Mouse (Mus musculus) ES-E14 (cell line): Measurements from ENCODE around the gene Dlg5. TPM values are rescaled to one million over a fixed set of nuclear protein-coding genes. Genes with fewer than 3 reads are reported as not detected.

Experiments
- DNase-seq: peaks from one replicate; pipeline ENCODE4 v3.0.0-alpha.2; 2013; ENCODE audit warnings: low read depth, low spot score
- H3K27ac ChIP-seq: 2 replicates; pipeline ENCODE4 v1.5.1; 2012; ENCODE audit warnings: low read depth, mild to moderate bottlenecking, low read length, moderate library complexity, mixed read lengths; ENCODE audit not compliant: poor library complexity, insufficient read depth, severe bottlenecking
- H3K36me3 ChIP-seq: 2 replicates; pipeline ENCODE4 v1.6.1; 2012; ENCODE audit warnings: mild to moderate bottlenecking, low read length, moderate library complexity, mixed read lengths; ENCODE audit not compliant: control insufficient read depth, poor library complexity, insufficient read depth, severe bottlenecking
- H3K4me1 ChIP-seq, 2 experiments: fragments of 150-350 bp in 1 of 2; sonication (generic) in 1 of 2; 2 replicates each; pipeline ENCODE4 v1.6.1; 2012; ENCODE audit warnings: low read length in 2 of 2, mild to moderate bottlenecking in 1 of 2, mixed read lengths in 1 of 2; ENCODE audit not compliant: control insufficient read depth in 2 of 2, insufficient read depth in 2 of 2, poor library complexity in 1 of 2
- H3K4me3 ChIP-seq, 2 experiments: fragments of 150-350 bp in 1 of 2; sonication (generic) in 1 of 2; 2 replicates each; pipeline ENCODE4 v1.5.1; 2012; ENCODE audit warnings: low read length in 2 of 2, low read depth in 1 of 2, mild to moderate bottlenecking in 1 of 2, mixed read lengths in 1 of 2; ENCODE audit not compliant: insufficient read depth in 1 of 2, poor library complexity in 1 of 2, severe bottlenecking in 1 of 2
- H3K9ac ChIP-seq: 2 replicates; pipeline ENCODE4 v1.6.1; 2012; ENCODE audit warnings: low read depth, mild to moderate bottlenecking, low read length, mixed read lengths; ENCODE audit not compliant: poor library complexity, insufficient read depth, severe bottlenecking
- H3K9me3 ChIP-seq: fragments of 150-350 bp; sonication (generic); 2 replicates; pipeline ENCODE4 v1.6.1; 2012; ENCODE audit warnings: low read depth, mild to moderate bottlenecking, low read length; ENCODE audit not compliant: control insufficient read depth, insufficient read depth
- CHD2 ChIP-seq: IDR thresholded peaks from 2 replicates; pipeline ENCODE4 v1.6.1; 2014; ENCODE audit warnings: mild to moderate bottlenecking, low read depth, low read length, inconsistent platforms
- HCFC1 ChIP-seq: IDR thresholded peaks from 2 replicates; pipeline ENCODE4 v1.6.1; 2012; ENCODE audit warnings: low read length, inconsistent platforms, borderline replicate concordance; ENCODE audit not compliant: insufficient read depth
- MAFK ChIP-seq: IDR thresholded peaks from 2 replicates; pipeline ENCODE4 v1.6.1; 2014; ENCODE audit warnings: mild to moderate bottlenecking, low read depth, low read length, inconsistent platforms; ENCODE audit not compliant: insufficient read depth
- ZC3H11A ChIP-seq: IDR thresholded peaks from 2 replicates; pipeline ENCODE4 v1.6.1; 2012; ENCODE audit warnings: low read depth, mild to moderate bottlenecking, inconsistent platforms, low read length, borderline replicate concordance
- ZNF384 ChIP-seq: IDR thresholded peaks from 2 replicates; pipeline ENCODE4 v1.6.1; 2012; ENCODE audit warnings: low read depth, low read length, inconsistent platforms
- in situ Hi-C, 2 experiments: fragments of 600-800 bp; cut with MboI; formaldehyde crosslinking; loops; one replicate each; pipeline ENCODE4 v1.15.1; 2025; ENCODE audit warnings: low sequenced_read_pairs in 2 of 2, inconsistent platforms in 1 of 2; ENCODE audit not compliant: unreplicated experiment in 2 of 2
- total RNA-seq: library from RNA; depleted of rRNA; stranded (reverse); fragments of 300-350 nt; gene quantifications from 2 replicates; pipeline ENCODE4 v1.2.3, GENCODE M21; 2012; rRNA removed

Gene Dlg5
- 17.5 and 19.3 TPM in 2 replicates for total RNA-seq

DNA sequence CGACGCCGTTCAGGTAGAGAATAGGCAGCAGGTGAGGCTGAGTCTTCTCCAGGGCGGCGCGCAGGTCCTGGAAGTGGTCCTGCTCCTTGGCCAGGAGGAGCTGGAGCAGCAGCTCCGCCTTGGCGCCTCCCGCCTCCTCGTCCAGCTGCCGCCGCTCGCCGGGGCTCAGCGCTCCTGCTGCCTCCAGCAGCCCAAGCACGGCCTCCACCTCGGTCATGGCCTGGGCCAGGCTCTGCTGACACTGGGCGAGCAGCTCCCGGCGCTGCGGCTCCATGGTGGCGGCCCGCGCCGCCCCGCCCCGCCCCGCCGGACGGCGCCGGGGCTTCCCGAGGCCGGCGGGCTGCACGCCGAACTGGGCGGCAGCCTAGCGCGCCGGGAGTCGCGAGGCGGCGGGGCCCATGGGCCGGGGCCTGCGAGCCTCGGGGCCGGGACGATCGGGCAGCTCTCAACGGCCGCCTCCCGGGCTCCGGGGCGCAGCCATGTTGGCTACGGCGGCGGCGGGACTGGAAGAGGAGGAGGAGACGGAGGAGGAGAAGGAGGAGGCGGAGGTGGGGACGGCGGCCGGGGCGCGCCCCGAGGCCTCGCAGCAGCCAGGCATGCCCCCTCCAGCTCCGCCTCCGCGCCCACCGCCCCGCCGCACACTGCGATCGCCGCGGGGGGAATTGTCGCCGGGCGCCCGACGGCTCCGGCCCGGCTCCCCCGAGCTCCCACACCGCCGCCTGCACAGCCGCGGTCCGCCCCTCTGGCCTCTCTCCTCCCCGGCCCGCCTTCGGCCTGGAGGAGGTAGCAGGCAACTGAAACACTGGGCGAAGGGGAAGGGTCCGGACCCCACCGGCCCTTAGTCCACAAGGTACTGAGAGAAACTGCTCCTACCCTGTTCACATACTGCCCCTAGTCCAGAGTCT is at the start of gene Dlg5:
Dlg5 (minus strand) TSS at position 744 of the 905 bp plus-strand sequence.
- TF ChIP-seq ZC3H11A (no peak), CHD2 (no peak), HCFC1 (no peak), MAFK (no peak), ZNF384 (no peak)
- H3K9ac ChIP-seq: peak within 1 kb of the TSS; percentile 90
- H3K9me3 ChIP-seq: no peaks in the 10 kb centered on the region
- in situ Hi-C loops: no loop called here
- no peaks in the 10 kb centered on the region for H3K36me3 ChIP-seq
- DNase-seq: no peak
- 0 out of 4 replicates have a peak, but pooled peaks cover 0 to 2% of the 10 kb centered on the region in 2 experiments for H3K4me1 ChIP-seq
- H3K4me3 ChIP-seq: peak within 1 kb of the TSS; percentile 79 to 92
- H3K27ac ChIP-seq: 0 out of 2 replicates have a peak within 1 kb of the TSS, but pooled peaks have one; percentile 3

DNA sequence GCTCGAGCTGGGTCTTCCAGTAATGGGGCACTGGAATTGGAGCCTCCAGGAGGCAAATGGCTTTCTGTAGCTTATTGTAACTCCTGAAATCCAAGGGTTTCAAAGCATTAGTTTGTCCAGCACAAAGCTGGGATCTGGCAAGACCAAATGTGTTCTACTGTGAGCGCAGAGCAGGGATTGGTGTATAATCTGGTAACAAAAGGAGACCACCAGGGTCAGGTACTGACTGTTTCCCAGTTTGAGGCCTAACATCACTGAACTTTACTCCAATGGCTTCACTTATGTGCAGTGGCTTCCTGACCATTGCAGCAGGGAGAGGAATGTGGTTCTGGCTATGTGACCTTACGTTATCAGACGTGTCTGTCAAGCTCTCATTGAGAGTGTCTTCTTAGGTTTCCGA is 47.9 kb upstream of the Dlg5 start:
- H3K4me3 ChIP-seq: no peak overlapping the region
- TF ChIP-seq MAFK (no peak), HCFC1 (no peak), ZC3H11A (no peak), CHD2 (no peak), ZNF384 (no peak)
- no peak for DNase-seq
- in situ Hi-C loops: loop anchor here (25.0 kb wide), 3 partner anchors 231 to 606 kb away; no protein-coding TSS in a partner anchor
- H3K4me1 ChIP-seq: no peaks in the 10 kb centered on the region
- no peak overlapping the region for H3K27ac ChIP-seq
- H3K9me3 ChIP-seq: no peaks in the 10 kb centered on the region
- no peaks in the 10 kb centered on the region for H3K36me3 ChIP-seq
- H3K9ac ChIP-seq: no peak overlapping the region

DNA sequence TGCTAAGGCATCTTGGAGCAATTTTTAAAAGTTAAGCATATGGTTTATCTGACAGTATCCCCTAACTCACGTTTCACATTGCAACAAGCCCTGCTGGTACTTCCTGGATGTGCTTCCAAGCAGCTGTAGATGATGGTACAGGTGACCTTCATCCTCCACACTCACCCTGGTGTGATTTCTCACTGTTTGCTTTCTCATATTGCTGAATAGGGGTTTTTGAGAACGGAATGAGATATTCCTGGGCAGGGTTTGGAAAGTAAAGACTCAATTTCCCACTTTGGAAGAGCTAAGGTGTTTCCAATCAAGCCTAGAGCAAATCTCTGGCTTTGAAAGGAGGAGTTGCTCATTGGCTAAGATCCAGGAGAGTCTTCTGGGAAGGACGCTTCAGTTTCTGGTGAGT is 47.2 kb upstream of the Dlg5 start, which contains the start of gene E330034G19Rik:
E330034G19Rik (plus strand) TSS at position 301 of the 400 bp plus-strand sequence.
- in situ Hi-C loops: loop anchor here (25.0 kb wide), 3 partner anchors 231 to 606 kb away; no protein-coding TSS in a partner anchor
- no peak within 1 kb of the TSS for H3K9ac ChIP-seq
- no peak within 1 kb of the TSS for H3K4me3 ChIP-seq
- no peaks in the 10 kb centered on the region for H3K4me1 ChIP-seq
- TF ChIP-seq CHD2: no peak
- no peaks in the 10 kb centered on the region for H3K9me3 ChIP-seq
- DNase-seq: no peak
- H3K36me3 ChIP-seq: no peaks in the 10 kb centered on the region
- no peak within 1 kb of the TSS for H3K27ac ChIP-seq

DNA sequence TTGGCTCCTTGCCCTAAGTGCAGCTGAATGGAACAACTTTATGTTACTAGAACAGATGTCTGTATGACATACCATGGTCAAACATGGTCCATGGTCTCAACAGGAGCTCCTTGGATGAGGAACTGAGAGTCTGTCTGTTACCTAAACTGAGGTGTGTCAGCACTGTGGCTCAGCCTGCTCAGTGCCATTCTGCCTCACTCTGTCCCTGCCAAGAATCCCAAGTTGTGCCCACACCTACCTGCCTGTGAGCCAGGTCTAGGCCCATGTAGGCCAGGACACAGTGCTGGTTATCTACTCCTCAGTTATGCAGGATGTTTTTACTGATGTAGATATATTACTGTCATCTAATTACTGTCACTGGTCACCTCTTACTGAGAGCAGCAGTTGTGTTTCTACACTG is 45.0 kb upstream of the Dlg5 start:
- Histone ChIP-seq H3K9ac (no peak overlapping the region), H3K9me3 (no peaks in the 10 kb centered on the region), H3K27ac (no peak overlapping the region), H3K4me3 (no peak overlapping the region), H3K4me1 (no peaks in the 10 kb centered on the region), H3K36me3 (no peaks in the 10 kb centered on the region)
- TF ChIP-seq MAFK: no peak
- no peak for TF ChIP-seq HCFC1
- TF ChIP-seq CHD2: no peak
- TF ChIP-seq ZC3H11A: no peak
- no peak for TF ChIP-seq ZNF384
- in situ Hi-C loops: loop anchor here (25.0 kb wide), 3 partner anchors 228 to 603 kb away; no protein-coding TSS in a partner anchor
- DNase-seq: no peak
